Mouse (Mus musculus) heart, postnatal 4 days (tissue): ENCODE measurements around the gene Sh3gl3. TPM values are rescaled to one million over a fixed set of nuclear protein-coding genes. Genes with fewer than 3 reads are reported as not detected.

Experiments used
- DNase-seq: peaks from one replicate; pipeline ENCODE4 v3.0.0; 2021
- total RNA-seq, 2 experiments: library from RNA; stranded (reverse); gene quantifications; 2 replicates each; pipeline ENCODE4 v1.2.3; 2021

Gene Sh3gl3
- 1 to 10 TPM; 1.9 to 2.9 TPM for total RNA-seq

- no peak for DNase-seq
These were observed at the start of gene Sh3gl3 for GRCm38 (mm10) chr7:82173540-82173939. Gene Sh3gl3 (plus strand): TSS chr7:82173840.

GRCm38 (mm10) chr7:82138196-82138595 is 35.4 kb upstream of the Sh3gl3 start:
- no peak for DNase-seq

GRCm38 (mm10) chr7:82147151-82147550 is 26.5 kb upstream of the Sh3gl3 start:
- DNase-seq: no peak

- DNase-seq: no peak
These were observed 9.0 kb upstream of the Sh3gl3 start for GRCm38 (mm10) chr7:82164681-82165080.

GRCm38 (mm10) chr7:82174571-82175326 is 1.1 kb downstream of the Sh3gl3 start:
- DNase-seq: peak; percentile 83

- no peak for DNase-seq
These were observed 1.7 kb downstream of the Sh3gl3 start for GRCm38 (mm10) chr7:82175327-82175721.

GRCm38 (mm10) chr7:82176192-82176591 is 2.6 kb downstream of the Sh3gl3 start:
- no peak for DNase-seq

GRCm38 (mm10) chr7:82177336-82177735 is 3.7 kb downstream of the Sh3gl3 start:
- peak; percentile 37 for DNase-seq

- DNase-seq: no peak
These were observed 7.3 kb downstream of the Sh3gl3 start for GRCm38 (mm10) chr7:82180919-82181318.

- no peak for DNase-seq
These were observed 9.1 kb downstream of the Sh3gl3 start for GRCm38 (mm10) chr7:82182781-82183180.

- no peak for DNase-seq
These were observed 18.0 kb downstream of the Sh3gl3 start for GRCm38 (mm10) chr7:82191604-82192003.

GRCm38 (mm10) chr7:82192512-82192911 is 18.9 kb downstream of the Sh3gl3 start:
- DNase-seq: no peak

GRCm38 (mm10) chr7:82203111-82203510 is 29.5 kb downstream of the Sh3gl3 start:
- no peak for DNase-seq

- peak; percentile 27 for DNase-seq
These were observed 30.6 kb downstream of the Sh3gl3 start for GRCm38 (mm10) chr7:82204014-82204784.

GRCm38 (mm10) chr7:82204975-82205374 is 31.3 kb downstream of the Sh3gl3 start:
- DNase-seq: no peak

- no peak for DNase-seq
These were observed 33.1 kb downstream of the Sh3gl3 start for GRCm38 (mm10) chr7:82206787-82207186.

- no peak for DNase-seq
These were observed 47.8 kb downstream of the Sh3gl3 start for GRCm38 (mm10) chr7:82221380-82221933.

- no peak for DNase-seq
These were observed 50.5 kb downstream of the Sh3gl3 start for GRCm38 (mm10) chr7:82223906-82224846.

- no peak for DNase-seq
These were observed 59.6 kb downstream of the Sh3gl3 start for GRCm38 (mm10) chr7:82233201-82233600.

GRCm38 (mm10) chr7:82234010-82234897 is 60.6 kb downstream of the Sh3gl3 start:
- DNase-seq: no peak

GRCm38 (mm10) chr7:82234898-82235290 is 61.3 kb downstream of the Sh3gl3 start:
- no peak for DNase-seq
